Mouse (Mus musculus): ENCODE data around the gene Stmnd1. TPM values are rescaled to one million over a fixed set of nuclear protein-coding genes. Genes with fewer than 3 reads are reported as not detected.

Stmnd1 gene
- polyA plus RNA-seq, 1 experiment from 2014 or later: 0.19 TPM

DNA sequence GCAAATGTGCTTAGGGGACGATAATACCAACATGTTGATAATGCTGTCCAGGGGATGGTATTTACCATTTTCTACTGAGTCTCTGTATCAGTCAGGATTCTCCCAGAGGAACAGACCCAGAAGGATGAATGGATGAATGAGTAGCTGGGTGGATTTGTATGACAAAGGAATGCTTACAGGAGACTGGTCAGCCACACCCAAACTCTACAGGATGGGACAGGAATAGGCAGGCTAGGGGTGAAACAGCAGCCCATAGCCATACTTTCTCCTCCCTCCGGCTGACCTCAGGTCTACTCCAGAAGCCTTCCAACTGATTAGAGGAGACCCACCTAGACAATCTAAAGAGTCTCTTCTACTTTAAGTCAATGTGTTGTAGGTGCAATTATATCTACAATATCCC is 9.0 kb downstream of the Stmnd1 start:
- Histone ChIP-seq H3K4me1 (ENCODE audit: insufficient read depth, low read length) (no peaks in the 10 kb centered on the region), H3K9me3 (ENCODE audit: low read length) (no peaks in the 10 kb centered on the region), H3K36me3 (ENCODE audit: insufficient read depth, low read length) (no peaks in the 10 kb centered on the region), H3K27ac (ENCODE audit: low read length) (no peak overlapping the region), H3K4me3 (ENCODE audit: low read length) (no peak overlapping the region), H3K27me3 (ENCODE audit: insufficient read depth, low read length) (no peaks in the 10 kb centered on the region), H3K4me2 (replicated peaks; ENCODE audit: low read depth, low read length) (no peak overlapping the region), H3K9ac (replicated peaks; ENCODE audit: low read length) (no peak overlapping the region)
- 95% methylated on average over 2 of the region's 2 CpGs for WGBS
- ATAC-seq (ENCODE audit: low FRiP score, low TSS enrichment): no peak

DNA sequence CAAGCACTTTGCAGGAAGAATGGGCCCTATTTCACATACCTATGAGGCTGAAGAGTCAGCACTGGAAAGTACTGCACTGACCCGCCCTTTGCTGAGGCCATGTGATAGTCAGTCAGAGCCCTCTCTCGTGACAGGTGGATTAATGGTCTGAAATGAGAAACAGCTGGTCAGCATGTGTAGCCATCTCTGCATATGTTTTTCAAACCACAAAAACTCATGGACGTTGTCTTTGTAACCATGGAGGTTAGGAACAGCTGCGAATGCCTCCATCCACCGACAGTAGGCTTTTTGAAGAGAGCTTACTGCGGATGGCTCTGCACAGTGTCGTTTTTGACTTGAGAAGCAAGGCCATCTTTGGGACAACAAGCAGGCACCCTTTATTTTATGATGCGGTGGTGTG is 14.3 kb downstream of the Stmnd1 start:
- Histone ChIP-seq H3K27ac (ENCODE audit: low read length) (no peak overlapping the region), H3K27me3 (ENCODE audit: insufficient read depth, low read length) (no peaks in the 10 kb centered on the region), H3K9ac (replicated peaks; ENCODE audit: low read length) (no peak overlapping the region), H3K36me3 (ENCODE audit: insufficient read depth, low read length) (no peaks in the 10 kb centered on the region), H3K9me3 (ENCODE audit: low read length) (no peaks in the 10 kb centered on the region), H3K4me1 (ENCODE audit: insufficient read depth, low read length) (no peaks in the 10 kb centered on the region), H3K4me3 (ENCODE audit: low read length) (no peak overlapping the region), H3K4me2 (replicated peaks; ENCODE audit: low read depth, low read length) (no peak overlapping the region)
- 60% methylated on average over 8 of the region's 8 CpGs for WGBS
- ATAC-seq (ENCODE audit: low FRiP score, low TSS enrichment): no peak

DNA sequence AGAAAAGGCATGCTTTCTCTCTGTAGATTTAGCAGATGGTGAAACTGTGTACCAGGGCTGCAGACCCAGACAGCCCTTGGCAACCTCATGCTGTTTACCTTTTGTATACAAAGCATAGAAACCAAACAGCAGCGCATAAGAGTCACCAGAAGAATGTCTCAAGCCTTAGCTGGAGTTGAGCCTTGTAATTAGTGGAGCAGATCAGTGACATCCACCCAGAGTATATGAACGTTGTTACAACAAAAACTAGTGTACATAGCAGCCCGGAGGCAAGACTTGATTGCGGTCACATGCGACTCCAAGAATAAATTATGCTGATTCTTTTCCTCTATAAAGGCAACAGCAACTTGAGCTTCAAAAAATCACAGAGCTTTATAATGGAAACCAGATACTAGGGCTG is 14.9 kb downstream of the Stmnd1 start:
- no peaks in the 10 kb centered on the region for H3K9me3 ChIP-seq (ENCODE audit: low read length)
- no peak overlapping the region for H3K9ac ChIP-seq (replicated peaks; ENCODE audit: low read length)
- H3K4me1 ChIP-seq (ENCODE audit: insufficient read depth, low read length): no peaks in the 10 kb centered on the region
- H3K4me2 ChIP-seq (replicated peaks; ENCODE audit: low read depth, low read length): no peak overlapping the region
- 68% methylated on average over 5 of the region's 5 CpGs for WGBS
- no peaks in the 10 kb centered on the region for H3K27me3 ChIP-seq (ENCODE audit: insufficient read depth, low read length)
- no peak overlapping the region for H3K4me3 ChIP-seq (ENCODE audit: low read length)
- H3K27ac ChIP-seq (ENCODE audit: low read length): no peak overlapping the region
- no peaks in the 10 kb centered on the region for H3K36me3 ChIP-seq (ENCODE audit: insufficient read depth, low read length)
- no peak for ATAC-seq (ENCODE audit: low FRiP score, low TSS enrichment)

- Histone ChIP-seq H3K4me1 (ENCODE audit: insufficient read depth, low read length) (no peaks in the 10 kb centered on the region), H3K4me2 (replicated peaks; ENCODE audit: low read depth, low read length) (no peak overlapping the region), H3K36me3 (ENCODE audit: insufficient read depth, low read length) (no peaks in the 10 kb centered on the region), H3K27me3 (ENCODE audit: insufficient read depth, low read length) (no peaks in the 10 kb centered on the region), H3K9me3 (ENCODE audit: low read length) (no peaks in the 10 kb centered on the region), H3K4me3 (ENCODE audit: low read length) (no peak overlapping the region), H3K27ac (ENCODE audit: low read length) (no peak overlapping the region), H3K9ac (replicated peaks; ENCODE audit: low read length) (no peak overlapping the region)
- ATAC-seq (ENCODE audit: low FRiP score, low TSS enrichment): no peak
- 78% methylated on average over 1 of the region's 1 CpGs for WGBS
These were observed 17.0 kb downstream of the Stmnd1 start for GRCm38 (mm10) chr13:46290537-46290936.

- Histone ChIP-seq H3K4me3 (ENCODE audit: low read length) (no peak overlapping the region), H3K9me3 (ENCODE audit: low read length) (no peaks in the 10 kb centered on the region), H3K9ac (replicated peaks; ENCODE audit: low read length) (no peak overlapping the region), H3K4me1 (ENCODE audit: insufficient read depth, low read length) (no peaks in the 10 kb centered on the region), H3K4me2 (replicated peaks; ENCODE audit: low read depth, low read length) (no peak overlapping the region), H3K36me3 (ENCODE audit: insufficient read depth, low read length) (no peaks in the 10 kb centered on the region), H3K27ac (ENCODE audit: low read length) (no peak overlapping the region), H3K27me3 (ENCODE audit: insufficient read depth, low read length) (no peaks in the 10 kb centered on the region)
- ATAC-seq (ENCODE audit: low FRiP score, low TSS enrichment): no peak
These were observed 20.8 kb downstream of the Stmnd1 start for GRCm38 (mm10) chr13:46294365-46294764.

GRCm38 (mm10) chr13:46297701-46298100 is 24.2 kb downstream of the Stmnd1 start:
- Histone ChIP-seq H3K36me3 (ENCODE audit: insufficient read depth, low read length) (no peaks in the 10 kb centered on the region), H3K9me3 (ENCODE audit: low read length) (no peaks in the 10 kb centered on the region), H3K9ac (replicated peaks; ENCODE audit: low read length) (no peak overlapping the region), H3K27me3 (ENCODE audit: insufficient read depth, low read length) (no peaks in the 10 kb centered on the region), H3K4me3 (ENCODE audit: low read length) (no peak overlapping the region), H3K4me1 (ENCODE audit: insufficient read depth, low read length) (no peaks in the 10 kb centered on the region), H3K27ac (ENCODE audit: low read length) (no peak overlapping the region), H3K4me2 (replicated peaks; ENCODE audit: low read depth, low read length) (no peak overlapping the region)
- no peak for ATAC-seq (ENCODE audit: low FRiP score, low TSS enrichment)
- WGBS: 91% methylated on average over 4 of the region's 4 CpGs

DNA sequence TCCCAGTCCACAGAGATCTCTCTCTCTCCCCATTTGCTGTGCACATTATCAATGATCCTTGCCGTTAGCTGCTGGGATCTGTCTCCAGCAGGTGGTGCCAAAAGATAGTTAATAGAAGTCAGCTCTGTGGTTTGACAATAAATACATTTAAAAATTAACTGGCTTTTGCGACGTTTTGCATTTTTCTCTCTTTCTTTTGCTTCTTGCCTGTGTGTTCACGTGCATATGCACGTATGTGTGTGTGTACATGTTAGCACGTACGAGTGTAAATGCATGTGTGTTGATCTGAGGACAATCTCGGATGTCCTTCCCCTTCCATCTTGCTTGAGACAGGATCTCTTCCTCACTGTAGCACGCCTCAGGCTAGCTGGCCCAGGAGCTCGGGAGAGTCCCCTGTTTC is 37.3 kb downstream of the Stmnd1 start:
- H3K27me3 ChIP-seq (ENCODE audit: insufficient read depth, low read length): no peaks in the 10 kb centered on the region
- H3K9ac ChIP-seq (replicated peaks; ENCODE audit: low read length): no peak overlapping the region; the same call in 1 of the 2 replicates
- H3K4me1 ChIP-seq (ENCODE audit: insufficient read depth, low read length): no peaks in the 10 kb centered on the region
- no peaks in the 10 kb centered on the region for H3K36me3 ChIP-seq (ENCODE audit: insufficient read depth, low read length)
- no peak overlapping the region for H3K27ac ChIP-seq (ENCODE audit: low read length)
- no peak for ATAC-seq (ENCODE audit: low FRiP score, low TSS enrichment)
- no peak overlapping the region for H3K4me3 ChIP-seq (ENCODE audit: low read length)
- H3K4me2 ChIP-seq (replicated peaks; ENCODE audit: low read depth, low read length): 0 out of 2 replicates have a peak overlapping the region, but pooled peaks have one; percentile 16
- 46% methylated on average over 10 of the region's 10 CpGs for WGBS
- H3K9me3 ChIP-seq (ENCODE audit: low read length): peaks cover under 1% of the 10 kb centered on the region; the same call in 1 of the 2 replicates

GRCm38 (mm10) chr13:46313176-46313575 is 39.7 kb downstream of the Stmnd1 start:
- H3K4me2 ChIP-seq (replicated peaks; ENCODE audit: low read depth, low read length): no peak overlapping the region
- H3K4me3 ChIP-seq (ENCODE audit: low read length): no peak overlapping the region
- H3K36me3 ChIP-seq (ENCODE audit: insufficient read depth, low read length): no peaks in the 10 kb centered on the region
- H3K27me3 ChIP-seq (ENCODE audit: insufficient read depth, low read length): no peaks in the 10 kb centered on the region
- no peak overlapping the region for H3K9ac ChIP-seq (replicated peaks; ENCODE audit: low read length)
- peaks cover 4% of the 10 kb centered on the region; the same call in 1 of the 2 replicates for H3K9me3 ChIP-seq (ENCODE audit: low read length)
- WGBS: 70% methylated on average over 5 of the region's 5 CpGs
- no peak overlapping the region for H3K27ac ChIP-seq (ENCODE audit: low read length)
- no peak for ATAC-seq (ENCODE audit: low FRiP score, low TSS enrichment)
- H3K4me1 ChIP-seq (ENCODE audit: insufficient read depth, low read length): no peaks in the 10 kb centered on the region

DNA sequence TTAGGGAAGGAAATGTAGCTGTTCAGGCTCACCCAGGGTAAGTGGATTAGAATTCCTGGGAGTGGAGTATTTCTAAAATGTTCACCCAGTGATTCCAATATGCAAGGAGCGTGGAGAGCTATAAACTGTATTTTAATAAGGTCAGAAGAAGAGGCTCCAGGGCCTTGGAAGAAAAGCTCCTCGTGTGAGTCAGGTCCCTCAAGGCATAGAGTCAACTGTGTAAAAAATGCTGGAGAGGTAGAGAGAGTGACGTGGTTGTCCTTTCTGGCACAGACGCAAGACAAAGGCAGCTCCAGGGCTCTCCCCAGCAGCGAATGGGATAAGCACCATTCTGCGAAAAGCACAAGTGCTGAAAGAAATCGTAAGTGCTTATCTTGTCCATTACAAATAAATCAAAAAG is 41.6 kb downstream of the Stmnd1 start:
- Histone ChIP-seq H3K4me1 (ENCODE audit: insufficient read depth, low read length) (no peaks in the 10 kb centered on the region), H3K27me3 (ENCODE audit: insufficient read depth, low read length) (no peaks in the 10 kb centered on the region), H3K9me3 (ENCODE audit: low read length) (peaks cover 4% of the 10 kb centered on the region; the same call in 1 of the 2 replicates), H3K9ac (replicated peaks; ENCODE audit: low read length) (no peak overlapping the region), H3K27ac (ENCODE audit: low read length) (no peak overlapping the region), H3K36me3 (ENCODE audit: insufficient read depth, low read length) (no peaks in the 10 kb centered on the region), H3K4me3 (ENCODE audit: low read length) (no peak overlapping the region), H3K4me2 (replicated peaks; ENCODE audit: low read depth, low read length) (no peak overlapping the region)
- no peak for ATAC-seq (ENCODE audit: low FRiP score, low TSS enrichment)
- 90% methylated on average over 7 of the region's 7 CpGs for WGBS

DNA sequence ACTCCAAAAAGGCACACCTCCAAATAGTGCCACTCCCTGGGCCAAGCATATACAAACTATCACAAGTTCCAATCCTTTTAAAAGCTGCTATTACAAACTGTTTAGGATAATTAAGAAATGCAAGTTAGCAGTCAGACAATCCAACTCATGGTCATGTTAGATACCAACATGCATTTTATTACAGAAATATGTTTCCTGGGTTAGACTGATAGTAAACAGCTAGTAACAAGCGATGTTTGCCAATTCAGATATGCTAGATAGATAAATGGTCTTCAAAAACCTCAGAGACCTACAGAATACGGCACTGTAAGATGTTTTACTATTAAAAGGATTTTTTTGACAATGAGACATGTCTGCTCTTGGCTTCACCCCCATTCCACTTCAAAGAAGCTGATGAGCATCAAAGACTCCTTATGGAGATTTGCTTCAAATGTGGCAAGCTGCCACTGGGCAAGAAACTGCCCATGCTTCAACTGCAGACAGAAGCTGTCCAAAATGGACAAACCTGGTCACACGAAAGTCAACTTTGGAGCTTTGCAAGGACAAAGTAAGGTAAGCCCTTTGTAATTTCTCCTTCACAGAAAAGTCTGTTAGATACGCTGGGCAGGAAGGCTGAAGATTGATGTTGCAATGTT is 52.9 kb downstream of the Stmnd1 start:
- no peaks in the 10 kb centered on the region for H3K27me3 ChIP-seq (ENCODE audit: insufficient read depth, low read length)
- no peaks in the 10 kb centered on the region for H3K9me3 ChIP-seq (ENCODE audit: low read length)
- 78% methylated on average over 4 of the region's 4 CpGs for WGBS
- no peak overlapping the region for H3K4me2 ChIP-seq (replicated peaks; ENCODE audit: low read depth, low read length)
- H3K4me1 ChIP-seq (ENCODE audit: insufficient read depth, low read length): no peaks in the 10 kb centered on the region
- no peak overlapping the region for H3K27ac ChIP-seq (ENCODE audit: low read length)
- H3K36me3 ChIP-seq (ENCODE audit: insufficient read depth, low read length): no peaks in the 10 kb centered on the region
- ATAC-seq (ENCODE audit: low FRiP score, low TSS enrichment): no peak
- no peak overlapping the region for H3K9ac ChIP-seq (replicated peaks; ENCODE audit: low read length)
- H3K4me3 ChIP-seq (ENCODE audit: low read length): no peak overlapping the region

Data from kidney, embryonic 16.5 days (tissue).